Mouse (Mus musculus) limb, embryonic 14.5 days (tissue): ENCODE results near the gene Atg9b. TPM values are rescaled to one million over a fixed set of nuclear protein-coding genes. Genes with fewer than 3 reads are reported as not detected.

Experiments used
- ATAC-seq: fragments of 200-750 bp; cut with Nextera tagmentation; 2 replicates; pipeline ENCODE4 v1.8.0; 2017; ENCODE audit warnings: low read depth, moderate number of reproducible peaks, moderate TSS enrichment; ENCODE audit not compliant: low FRiP score
- DNase-seq: peaks from one replicate; pipeline ENCODE4 v3.0.0-alpha.2; 2015; ENCODE audit warnings: low spot score
- H3K27ac ChIP-seq: fragments of 300-500 bp; sonication (generic); replicated peaks from 2 replicates; pipeline ENCODE4 v1.5.1; 2014; ENCODE audit warnings: low read depth, mild to moderate bottlenecking, low read length, moderate library complexity, mixed read lengths
- H3K27me3 ChIP-seq: fragments of 300-500 bp; sonication (generic); 2 replicates; pipeline ENCODE4 v1.6.1; 2014; ENCODE audit warnings: low read length, mixed read lengths; ENCODE audit not compliant: control insufficient read depth, insufficient read depth
- H3K36me3 ChIP-seq: fragments of 300-500 bp; sonication (generic); 2 replicates; pipeline ENCODE4 v1.6.1; 2014; ENCODE audit warnings: mild to moderate bottlenecking, low read length, moderate library complexity, mixed read lengths; ENCODE audit not compliant: control insufficient read depth, insufficient read depth
- H3K4me1 ChIP-seq: fragments of 300-500 bp; sonication (generic); 2 replicates; pipeline ENCODE4 v1.6.1; 2014; ENCODE audit warnings: antibody characterized with exemption, low read length, mixed read lengths; ENCODE audit not compliant: control insufficient read depth, insufficient read depth
- H3K4me2 ChIP-seq: fragments of 300-500 bp; sonication (generic); replicated peaks from 2 replicates; pipeline ENCODE4 v1.6.1; 2014; ENCODE audit warnings: low read depth, mild to moderate bottlenecking, low read length, moderate library complexity; ENCODE audit not compliant: severe bottlenecking
- H3K4me3 ChIP-seq: fragments of 300-500 bp; sonication (generic); replicated peaks from 2 replicates; pipeline ENCODE4 v1.5.1; 2014; ENCODE audit warnings: low read length
- H3K9ac ChIP-seq: fragments of 300-500 bp; sonication (generic); 2 replicates; pipeline ENCODE4 v1.6.1; 2014; ENCODE audit warnings: mild to moderate bottlenecking, low read depth, low read length, moderate library complexity; ENCODE audit not compliant: severe bottlenecking
- H3K9me3 ChIP-seq: fragments of 300-500 bp; sonication (generic); 2 replicates; pipeline ENCODE4 v1.6.1; 2016; ENCODE audit warnings: low read length; ENCODE audit not compliant: control insufficient read depth
- POLR2A ChIP-seq: fragments of 200-500 bp; IDR thresholded peaks from 2 replicates; pipeline ENCODE4 v1.8.0; 2012; ENCODE audit warnings: inconsistent platforms, mild to moderate bottlenecking, moderate library complexity, borderline replicate concordance; ENCODE audit not compliant: insufficient read depth, insufficient read length; ENCODE audit errors: extremely low read depth
- WGBS: fragments of 180-500 bp; shearing (Covaris S2); extraction: QIAGEN DNeasy Blood & Tissue Kit; methylation state at CpG from one replicate; pipeline ENCODE4 v1.1.7; 2014; 5-methylcytosine and 5-hydroxymethylcytosine counted together
- polyA plus RNA-seq, 2 experiments: library from polyadenylated mRNA; depleted of rRNA in 1 of 2; stranded (reverse) in 1 of 2; unstranded in 1 of 2; fragments of >200 nt; fragmentation: Nextera tagmentation in 1 of 2; extraction: Ambion mirVana in 1 of 2; gene quantifications; 2 replicates each; pipeline versions ENCODE4 v1.2.1 to v1.2.3; 2012 to 2014

Gene Atg9b
- polyA plus RNA-seq, 2 experiments = 1.3 to 1.7 TPM

DNA sequence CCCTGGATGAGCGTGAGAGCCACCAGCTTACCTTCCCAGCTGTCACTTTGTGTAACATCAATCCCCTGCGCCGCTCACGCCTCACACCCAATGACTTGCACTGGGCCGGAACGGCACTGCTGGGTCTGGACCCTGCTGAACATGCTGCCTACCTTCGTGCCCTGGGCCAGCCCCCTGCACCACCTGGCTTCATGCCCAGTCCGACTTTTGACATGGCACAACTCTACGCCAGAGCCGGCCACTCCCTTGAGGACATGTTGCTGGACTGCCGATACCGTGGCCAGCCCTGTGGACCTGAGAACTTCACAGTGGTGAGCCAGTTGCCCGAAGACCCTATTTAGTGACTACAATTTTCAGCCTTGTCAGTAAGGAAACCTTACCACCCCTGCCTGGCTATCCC is 22.0 kb upstream of the Atg9b start:
- H3K27me3 ChIP-seq = no peaks in the 10 kb centered on the region
- ATAC-seq = no peak
- WGBS = 85% methylated on average over 13 of the region's 13 CpGs

DNA sequence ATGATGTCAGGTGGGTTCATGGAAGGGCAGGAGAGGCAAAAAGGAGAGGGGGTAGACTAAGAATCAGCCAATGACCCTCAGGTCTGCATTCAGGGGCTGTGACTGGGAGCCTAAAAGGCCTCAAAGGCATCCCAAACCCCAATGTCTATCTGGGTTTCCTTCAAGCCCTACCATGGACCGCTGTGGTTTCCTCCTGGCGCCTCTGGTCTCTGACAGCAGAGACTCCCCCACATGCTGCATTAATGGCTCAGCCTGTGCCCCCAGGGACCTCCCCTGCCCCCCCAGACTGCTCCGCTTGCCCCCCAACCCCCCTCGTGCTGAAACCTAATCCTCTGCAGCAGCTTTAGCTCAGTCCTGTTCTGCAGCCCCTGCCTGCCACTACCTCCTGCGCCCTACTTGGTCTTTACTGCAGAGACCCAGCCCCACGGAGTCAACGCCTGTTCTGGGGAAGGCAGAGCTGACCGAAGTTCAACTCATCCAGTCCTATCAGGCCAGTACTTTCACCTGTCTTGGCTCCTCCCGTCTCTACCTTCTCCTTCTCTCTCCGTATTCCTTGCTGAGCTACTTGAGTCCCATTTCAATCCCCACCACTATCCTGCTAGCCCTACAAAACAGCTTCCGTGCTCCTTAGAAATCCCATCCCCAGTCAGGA is 21.2 kb upstream of the Atg9b start, which contains the start of gene Asic3:
TSS of gene Asic3 (plus strand) at position 351 of the 652 bp plus-strand sequence.
- H3K9me3 ChIP-seq = no peaks in the 10 kb centered on the region
- H3K4me1 ChIP-seq = peaks cover 12% of the 10 kb centered on the region
- no peak for DNase-seq
- TF ChIP-seq POLR2A = no peak
- peaks cover 6% of the 10 kb centered on the region; the same call in 1 of the 2 replicates for H3K36me3 ChIP-seq
- H3K9ac ChIP-seq = no peak within 1 kb of the TSS
- WGBS = 27% methylated on average over 11 of the region's 11 CpGs
- 0 out of 2 replicates have a peak within 1 kb of the TSS, but pooled peaks have one; percentile 11 for H3K4me2 ChIP-seq
- no peaks in the 10 kb centered on the region for H3K27me3 ChIP-seq
- H3K4me3 ChIP-seq = no peak within 1 kb of the TSS
- no peak for ATAC-seq
- H3K27ac ChIP-seq = no peak within 1 kb of the TSS

More for the DNA sequence above, 22.0 kb upstream of the Atg9b start:
- Histone ChIP-seq H3K4me1 (peaks cover 12% of the 10 kb centered on the region), H3K36me3 (peaks cover 9% of the 10 kb centered on the region; the same call in 1 of the 2 replicates), H3K9ac (no peak overlapping the region), H3K27ac (no peak overlapping the region), H3K9me3 (no peaks in the 10 kb centered on the region), H3K4me2 (no peak overlapping the region), H3K4me3 (no peak overlapping the region)
- DNase-seq = no peak
- no peak for TF ChIP-seq POLR2A

DNA sequence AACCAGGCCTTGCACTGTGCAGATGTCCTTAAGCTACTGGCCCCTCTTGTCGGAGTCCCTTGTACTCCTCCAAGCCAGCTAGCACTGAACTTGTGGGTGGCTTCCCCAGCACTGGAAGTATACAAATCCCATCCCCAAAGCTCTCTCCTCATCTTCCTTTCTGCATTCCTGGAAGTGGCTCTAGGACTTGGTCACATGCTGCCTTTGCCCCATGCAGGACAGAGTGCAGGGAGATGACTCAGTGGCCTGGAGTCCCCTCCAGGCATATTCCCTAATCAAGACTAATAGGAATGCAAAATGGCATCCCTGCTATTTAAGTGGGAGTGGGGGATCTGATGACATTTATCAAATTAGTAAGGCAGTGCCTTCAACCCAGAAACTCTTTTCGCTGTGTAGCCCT is 20.1 kb upstream of the Atg9b start:
- H3K36me3 ChIP-seq = peaks cover 11% of the 10 kb centered on the region
- no peak for DNase-seq
- H3K4me3 ChIP-seq = no peak overlapping the region
- H3K4me1 ChIP-seq = peaks cover 12% of the 10 kb centered on the region
- WGBS = 82% methylated on average over 2 of the region's 2 CpGs
- H3K27me3 ChIP-seq = no peaks in the 10 kb centered on the region
- ATAC-seq = no peak
- H3K4me2 ChIP-seq = no peak overlapping the region
- H3K9ac ChIP-seq = no peak overlapping the region
- TF ChIP-seq POLR2A = no peak
- no peak overlapping the region for H3K27ac ChIP-seq
- no peaks in the 10 kb centered on the region for H3K9me3 ChIP-seq

DNA sequence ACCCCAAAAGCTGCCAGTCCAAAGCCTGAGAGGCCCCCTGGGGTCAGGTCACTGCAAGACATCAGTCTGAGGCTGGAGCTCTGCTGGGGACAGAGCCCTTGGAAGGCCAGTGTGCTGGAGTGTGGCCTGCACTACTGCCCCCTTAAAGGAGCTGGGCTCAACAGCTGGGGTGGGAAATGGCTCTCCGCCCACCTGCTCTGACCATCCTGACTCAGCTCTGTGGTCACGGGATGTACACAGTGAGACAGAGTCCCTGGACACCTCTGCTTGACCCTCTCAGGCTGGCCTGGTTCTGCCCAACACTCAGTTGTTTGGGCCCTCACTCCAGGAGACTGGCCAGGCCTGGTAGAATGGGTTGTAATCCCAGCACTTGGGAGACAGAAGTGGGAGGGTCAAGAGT is 17.5 kb upstream of the Atg9b start:
- TF ChIP-seq POLR2A = no peak
- H3K27me3 ChIP-seq = no peaks in the 10 kb centered on the region
- no peak overlapping the region for H3K9ac ChIP-seq
- H3K9me3 ChIP-seq = no peaks in the 10 kb centered on the region
- 92% methylated on average over 2 of the region's 2 CpGs for WGBS
- ATAC-seq (no peak), DNase-seq (no peak)
- H3K27ac ChIP-seq = no peak overlapping the region
- peaks cover 12% of the 10 kb centered on the region for H3K4me1 ChIP-seq
- H3K36me3 ChIP-seq = peaks cover 25% of the 10 kb centered on the region
- no peak overlapping the region for H3K4me3 ChIP-seq
- no peak overlapping the region for H3K4me2 ChIP-seq

DNA sequence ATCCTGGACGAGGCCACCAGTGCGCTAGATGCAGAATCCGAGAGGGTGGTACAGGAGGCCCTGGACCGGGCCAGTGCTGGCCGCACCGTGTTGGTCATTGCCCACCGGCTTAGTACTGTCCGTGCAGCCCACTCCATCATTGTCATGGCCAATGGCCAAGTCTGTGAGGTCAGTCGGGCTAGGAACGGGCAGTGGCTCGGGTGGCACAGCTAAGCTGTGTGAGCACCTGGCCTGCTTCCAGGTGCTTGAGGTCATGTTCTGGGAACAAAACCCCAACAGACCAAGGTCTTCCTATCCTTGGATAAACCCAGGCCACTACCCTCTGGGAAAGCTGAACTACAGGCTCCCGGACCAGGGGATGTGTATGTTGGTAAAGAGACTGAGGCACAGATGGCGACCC is 16.7 kb upstream of the Atg9b start:
- H3K4me1 ChIP-seq = peaks cover 11% of the 10 kb centered on the region
- H3K9ac ChIP-seq = no peak overlapping the region
- WGBS = 91% methylated on average over 13 of the region's 13 CpGs
- no peaks in the 10 kb centered on the region for H3K9me3 ChIP-seq
- no peak for DNase-seq
- H3K27me3 ChIP-seq = no peaks in the 10 kb centered on the region
- no peak overlapping the region for H3K4me3 ChIP-seq
- no peak overlapping the region for H3K4me2 ChIP-seq
- no peak for TF ChIP-seq POLR2A
- no peak overlapping the region for H3K27ac ChIP-seq
- no peak for ATAC-seq
- peaks cover 25% of the 10 kb centered on the region for H3K36me3 ChIP-seq
